Mouse (Mus musculus): ENCODE results near the gene Bcor.

- TF ChIP-seq CTCF (IDR thresholded peaks at IDR 0.05; ENCODE audit: low read depth, low read length) (no peak), EP300 (IDR thresholded peaks at IDR 0.05; ENCODE audit: insufficient read depth, low read depth, low read length) (no peak), POLR2A (IDR thresholded peaks at IDR 0.05; ENCODE audit: insufficient read depth, low read length) (no peak)
Measured at GRCm38 (mm10) chrX:12096783-12097526, 63.2 kb downstream of the Bcor start.

All from ES-Bruce4 (cell line).